ENCODE assay signal across 12 mouse cellular contexts in genomic region chr2:58187310-58188051, GRCm38 (mm10).
"Had no signal": no experiment of that assay in that cellular context is flagged by ENCODE, and none has a peak within 500 bp of the region (broad histone marks: within the 10 kb centered on the region; RNA-seq: fewer than 3 reads in every experiment).

No protein-coding gene starts in this region.

- ATAC-seq: liver, embryonic 12.5 days; midbrain, embryonic 15.5 days had no signal

- DNase-seq: kidney, postnatal 10 days; kidney, postnatal 36 days; layer of hippocampus, postnatal 36 days; liver; lung, adult 2 months; lung, postnatal 14 days; retina, postnatal 1 day; right cerebral cortex, postnatal 25 days; spleen, adult 18-20 months; thymus, postnatal 25 days had no signal
